Mouse (Mus musculus) lung, postnatal 0 days (tissue): ENCODE measurements around the gene Rexo1. TPM values are rescaled to one million over a fixed set of nuclear protein-coding genes. Genes with fewer than 3 reads are reported as not detected.

Experiments used
- ATAC-seq: fragments of 200-750 bp; cut with Nextera tagmentation; 2 replicates; pipeline ENCODE4 v1.8.0; 2017; ENCODE audit warnings: moderate library complexity
- DNase-seq: peaks from one replicate; pipeline ENCODE4 v3.0.0-alpha.2; 2016; ENCODE audit warnings: low spot score
- H3K27ac ChIP-seq: fragments of 300-500 bp; sonication (generic); 2 replicates; pipeline ENCODE4 v1.5.1; 2014; ENCODE audit warnings: antibody characterized with exemption, mild to moderate bottlenecking, low read length, mixed read lengths
- H3K27me3 ChIP-seq: fragments of 300-500 bp; sonication (generic); replicated peaks from 2 replicates; pipeline ENCODE4 v1.6.1; 2014; ENCODE audit warnings: low read length, mixed read lengths; ENCODE audit not compliant: insufficient read depth
- H3K36me3 ChIP-seq: fragments of 300-500 bp; sonication (generic); 2 replicates; pipeline ENCODE4 v1.6.1; 2014; ENCODE audit warnings: low read length, mixed read lengths; ENCODE audit not compliant: insufficient read depth
- H3K4me1 ChIP-seq: fragments of 300-500 bp; sonication (generic); 2 replicates; pipeline ENCODE4 v1.6.1; 2014; ENCODE audit warnings: antibody characterized with exemption, low read depth, low read length, mixed read lengths; ENCODE audit not compliant: insufficient read depth
- H3K4me2 ChIP-seq: fragments of 300-500 bp; sonication (generic); replicated peaks from 2 replicates; pipeline ENCODE4 v1.6.1; 2014; ENCODE audit warnings: low read depth, mild to moderate bottlenecking, low read length, moderate library complexity, mixed read lengths
- H3K4me3 ChIP-seq: fragments of 300-500 bp; sonication (generic); 2 replicates; pipeline ENCODE4 v1.5.1; 2014; ENCODE audit warnings: low read depth, low read length
- H3K9ac ChIP-seq: fragments of 300-500 bp; sonication (generic); replicated peaks from 2 replicates; pipeline ENCODE4 v1.6.1; 2014; ENCODE audit warnings: low read depth, mild to moderate bottlenecking
- H3K9me3 ChIP-seq: fragments of 300-500 bp; sonication (generic); 2 replicates; pipeline ENCODE4 v1.6.1; 2016; ENCODE audit warnings: low read length, mixed read lengths
- CTCF ChIP-seq: IDR thresholded peaks from 2 replicates; pipeline ENCODE4 v1.5.1; 2016; ENCODE audit warnings: antibody characterized with exemption, mild to moderate bottlenecking
- EP300 ChIP-seq: IDR thresholded peaks from 2 replicates; pipeline ENCODE4 v1.6.1; 2016; ENCODE audit warnings: antibody characterized with exemption, mild to moderate bottlenecking, control low read depth
- WGBS: fragments of 180-500 bp; shearing (Covaris S2); extraction: QIAGEN DNeasy Blood & Tissue Kit; methylation state at CpG from one replicate; pipeline ENCODE4 v1.1.7; 2014; 5-methylcytosine and 5-hydroxymethylcytosine counted together
- polyA plus RNA-seq: library from polyadenylated mRNA; unstranded; fragments of >200 nt; fragmentation: Nextera tagmentation; extraction: Ambion mirVana; gene quantifications from 2 replicates; pipeline ENCODE4 v1.2.1, GENCODE M21; 2015

Rexo1 gene
- polyA plus RNA-seq, 1 experiment from 2014 or later = 12.9 TPM

- WGBS = 41% methylated on average over 10 of the region's 10 CpGs
- ATAC-seq (no peak), DNase-seq (peak; percentile 30)
- H3K9me3 ChIP-seq = no peaks in the 10 kb centered on the region
- H3K27ac ChIP-seq = no peak overlapping the region
- no peak overlapping the region for H3K4me2 ChIP-seq
- H3K27me3 ChIP-seq = peaks cover 33% of the 10 kb centered on the region
- no peaks in the 10 kb centered on the region for H3K4me1 ChIP-seq
- H3K9ac ChIP-seq = no peak overlapping the region
- TF ChIP-seq CTCF = no peak
- no peak for TF ChIP-seq EP300
- no peaks in the 10 kb centered on the region for H3K36me3 ChIP-seq
- no peak overlapping the region for H3K4me3 ChIP-seq
Observed at GRCm38 (mm10) chr10:80510273-80510660, 51.1 kb downstream of the Rexo1 start.

- no peaks in the 10 kb centered on the region for H3K4me1 ChIP-seq
- H3K27me3 ChIP-seq = peaks cover 32% of the 10 kb centered on the region
- H3K9me3 ChIP-seq = no peaks in the 10 kb centered on the region
- H3K4me3 ChIP-seq = peak overlapping the region; percentile 43
- peak; percentile 96 for TF ChIP-seq CTCF
- TF ChIP-seq EP300 = no peak
- H3K27ac ChIP-seq = no peak overlapping the region
- WGBS = 8% methylated on average over 20 of the region's 20 CpGs
- DNase-seq (peak; percentile 76), ATAC-seq (peak; percentile 81)
- no peaks in the 10 kb centered on the region for H3K36me3 ChIP-seq
- no peak overlapping the region for H3K9ac ChIP-seq
- H3K4me2 ChIP-seq = peak overlapping the region; percentile 63
Observed at GRCm38 (mm10) chr10:80509412-80510272, 51.7 kb downstream of the Rexo1 start.

GRCm38 (mm10) chr10:80506222-80506621 is 55.1 kb downstream of the Rexo1 start:
- H3K36me3 ChIP-seq = no peaks in the 10 kb centered on the region
- no peak overlapping the region for H3K27ac ChIP-seq
- H3K9me3 ChIP-seq = no peaks in the 10 kb centered on the region
- no peak overlapping the region for H3K4me2 ChIP-seq
- TF ChIP-seq CTCF (peak; percentile 87), EP300 (no peak)
- DNase-seq (peak; percentile 70), ATAC-seq (no peak)
- H3K4me3 ChIP-seq = no peak overlapping the region
- H3K9ac ChIP-seq = no peak overlapping the region
- WGBS = under 1% methylated on average over 11 of the region's 11 CpGs
- H3K4me1 ChIP-seq = no peaks in the 10 kb centered on the region
- H3K27me3 ChIP-seq = peaks cover 25% of the 10 kb centered on the region; the same call in 1 of the 2 replicates

GRCm38 (mm10) chr10:80504724-80505123 is 56.6 kb downstream of the Rexo1 start:
- WGBS = 2% methylated on average over 9 of the region's 9 CpGs
- no peak overlapping the region for H3K4me2 ChIP-seq
- no peaks in the 10 kb centered on the region for H3K4me1 ChIP-seq
- H3K9ac ChIP-seq = no peak overlapping the region
- H3K36me3 ChIP-seq = no peaks in the 10 kb centered on the region
- H3K9me3 ChIP-seq = no peaks in the 10 kb centered on the region
- H3K4me3 ChIP-seq = no peak overlapping the region
- peaks cover 25% of the 10 kb centered on the region; the same call in 1 of the 2 replicates for H3K27me3 ChIP-seq
- ATAC-seq (no peak), DNase-seq (no peak)
- H3K27ac ChIP-seq = no peak overlapping the region
- TF ChIP-seq CTCF = no peak
- no peak for TF ChIP-seq EP300

GRCm38 (mm10) chr10:80503599-80504220 is 57.6 kb downstream of the Rexo1 start:
- Histone ChIP-seq H3K4me1 (no peaks in the 10 kb centered on the region), H3K4me2 (no peak overlapping the region), H3K9ac (no peak overlapping the region), H3K27me3 (peaks cover 25% of the 10 kb centered on the region; the same call in 1 of the 2 replicates), H3K4me3 (no peak overlapping the region), H3K9me3 (no peaks in the 10 kb centered on the region), H3K27ac (no peak overlapping the region), H3K36me3 (no peaks in the 10 kb centered on the region)
- 2% methylated on average over 27 of the region's 27 CpGs for WGBS
- peak; percentile 95 for ATAC-seq
- no peak for TF ChIP-seq EP300
- no peak for TF ChIP-seq CTCF
- DNase-seq = peak; percentile 85

GRCm38 (mm10) chr10:80502819-80503314 is 58.5 kb downstream of the Rexo1 start:
- 2% methylated on average over 22 of the region's 22 CpGs for WGBS
- TF ChIP-seq CTCF (no peak), EP300 (no peak)
- Histone ChIP-seq H3K9me3 (no peaks in the 10 kb centered on the region), H3K4me1 (no peaks in the 10 kb centered on the region), H3K4me3 (no peak overlapping the region), H3K9ac (no peak overlapping the region), H3K27me3 (peaks cover 31% of the 10 kb centered on the region), H3K27ac (no peak overlapping the region), H3K4me2 (no peak overlapping the region), H3K36me3 (no peaks in the 10 kb centered on the region)
- DNase-seq (no peak), ATAC-seq (no peak)
